Mouse (Mus musculus) midbrain, embryonic 13.5 days (tissue): ENCODE measurements at regions not wholly inside any gene's neighbourhood (a gene's known extent, or its start where the extent isn't known, plus 50 kb on each side); places are given as distances from the start of the nearest gene placed in this dataset.

Experiments used
- ATAC-seq: fragments of 200-750 bp; cut with Nextera tagmentation; 2 replicates; pipeline ENCODE4 v1.8.0; 2017; ENCODE audit warnings: mild to moderate bottlenecking, moderate TSS enrichment, moderate library complexity
- H3K27ac ChIP-seq: fragments of 300-500 bp; sonication (generic); 2 replicates; pipeline ENCODE4 v1.5.1; 2015; ENCODE audit warnings: inconsistent platforms, mild to moderate bottlenecking, moderate library complexity
- H3K27me3 ChIP-seq: fragments of 300-500 bp; sonication (generic); 2 replicates; pipeline ENCODE4 v1.6.1; 2015; ENCODE audit warnings: mild to moderate bottlenecking, inconsistent platforms
- H3K36me3 ChIP-seq: fragments of 300-500 bp; sonication (generic); 2 replicates; pipeline ENCODE4 v1.6.1; 2015; ENCODE audit warnings: mild to moderate bottlenecking, inconsistent platforms
- H3K4me1 ChIP-seq: fragments of 300-500 bp; sonication (generic); replicated peaks from 2 replicates; pipeline ENCODE4 v1.6.1; 2015; ENCODE audit warnings: inconsistent platforms
- H3K4me2 ChIP-seq: fragments of 300-500 bp; sonication (generic); replicated peaks from 2 replicates; pipeline ENCODE4 v1.6.1; 2015; ENCODE audit warnings: moderate library complexity, mild to moderate bottlenecking, inconsistent platforms
- H3K4me3 ChIP-seq: fragments of 300-500 bp; sonication (generic); replicated peaks from 2 replicates; pipeline ENCODE4 v1.5.1; 2015; ENCODE audit warnings: mild to moderate bottlenecking, inconsistent platforms
- H3K9ac ChIP-seq: fragments of 300-500 bp; sonication (generic); replicated peaks from 2 replicates; pipeline ENCODE4 v1.6.1; 2015; ENCODE audit warnings: mild to moderate bottlenecking, inconsistent platforms
- H3K9me3 ChIP-seq: fragments of 300-500 bp; sonication (generic); 2 replicates; pipeline ENCODE4 v1.6.1; 2016; ENCODE audit warnings: mild to moderate bottlenecking, inconsistent platforms
- WGBS: fragments of 180-500 bp; shearing (Covaris S2); methylation state at CpG from one replicate; pipeline ENCODE4 v1.1.7; 2015; 5-methylcytosine and 5-hydroxymethylcytosine counted together

DNA sequence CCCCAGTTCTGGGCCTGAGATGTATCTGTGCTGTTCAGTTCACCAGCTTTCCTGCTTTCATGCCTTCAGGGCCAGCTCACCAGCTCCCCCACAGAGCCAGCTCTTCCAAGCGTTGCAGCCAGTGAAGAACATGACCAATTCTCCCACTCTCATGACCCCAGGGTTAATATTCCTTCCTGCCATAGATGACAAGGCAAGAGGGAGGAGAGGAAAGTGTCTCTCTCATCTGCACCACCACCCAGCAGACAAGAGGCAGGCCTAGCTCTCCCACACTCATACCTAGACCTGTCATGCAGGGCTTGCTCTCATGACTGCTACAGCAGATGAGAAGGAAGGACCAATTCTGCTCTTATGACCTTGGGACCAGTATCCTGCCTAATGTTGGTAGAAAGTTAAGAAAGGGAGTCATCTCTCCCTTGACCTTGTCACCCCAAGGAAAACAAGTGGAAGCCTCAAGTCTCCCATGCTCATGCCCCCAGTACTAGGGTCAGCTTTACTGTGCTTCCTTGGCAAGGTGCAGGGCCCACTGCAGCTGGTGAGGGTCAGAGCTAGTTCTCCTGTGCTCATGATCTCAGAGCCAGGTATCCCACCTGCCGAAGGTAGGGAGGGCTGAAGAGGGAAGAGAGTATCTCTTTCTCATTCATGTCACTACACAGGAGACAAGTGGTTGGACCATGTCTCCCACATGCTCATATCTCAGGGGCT is 404.0 kb downstream of the Elavl2 start:
- H3K9me3 ChIP-seq = no peaks in the 10 kb centered on the region
- no peak overlapping the region for H3K4me3 ChIP-seq
- ATAC-seq = no peak
- no peaks in the 10 kb centered on the region for H3K4me1 ChIP-seq
- 73% methylated on average over 2 of the region's 2 CpGs for WGBS
- no peak overlapping the region for H3K4me2 ChIP-seq
- no peaks in the 10 kb centered on the region for H3K36me3 ChIP-seq
- no peak overlapping the region for H3K27ac ChIP-seq
- no peaks in the 10 kb centered on the region for H3K27me3 ChIP-seq
- H3K9ac ChIP-seq = no peak overlapping the region

- 84% methylated on average over 6 of the region's 6 CpGs for WGBS
- Histone ChIP-seq H3K9ac (no peak overlapping the region), H3K9me3 (no peaks in the 10 kb centered on the region), H3K4me3 (no peak overlapping the region), H3K27ac (no peak overlapping the region), H3K4me2 (no peak overlapping the region), H3K27me3 (no peaks in the 10 kb centered on the region), H3K36me3 (no peaks in the 10 kb centered on the region), H3K4me1 (no peaks in the 10 kb centered on the region)
- no peak for ATAC-seq
Observed at GRCm38 (mm10) chr4:90964658-90965057, 435.9 kb downstream of the Elavl2 start.

GRCm38 (mm10) chr4:90943687-90944385 is 456.7 kb downstream of the Elavl2 start:
- Histone ChIP-seq H3K4me2 (no peak overlapping the region), H3K4me3 (no peak overlapping the region), H3K9ac (no peak overlapping the region), H3K9me3 (no peaks in the 10 kb centered on the region), H3K36me3 (no peaks in the 10 kb centered on the region), H3K27ac (no peak overlapping the region), H3K27me3 (no peaks in the 10 kb centered on the region), H3K4me1 (no peaks in the 10 kb centered on the region)
- ATAC-seq = no peak
- 44% methylated on average over 4 of the region's 4 CpGs for WGBS

GRCm38 (mm10) chr4:90917312-90918107 is 483.1 kb downstream of the Elavl2 start:
- Histone ChIP-seq H3K27me3 (no peaks in the 10 kb centered on the region), H3K4me2 (no peak overlapping the region), H3K9me3 (no peaks in the 10 kb centered on the region), H3K36me3 (no peaks in the 10 kb centered on the region), H3K27ac (no peak overlapping the region), H3K4me3 (no peak overlapping the region), H3K9ac (no peak overlapping the region), H3K4me1 (no peaks in the 10 kb centered on the region)
- no peak for ATAC-seq
- WGBS = 89% methylated on average over 6 of the region's 6 CpGs

GRCm38 (mm10) chr4:90906311-90906710 is 494.3 kb downstream of the Elavl2 start:
- no peak overlapping the region for H3K4me2 ChIP-seq
- WGBS = 88% methylated on average over 1 of the region's 1 CpGs
- no peaks in the 10 kb centered on the region for H3K36me3 ChIP-seq
- no peak overlapping the region for H3K9ac ChIP-seq
- no peaks in the 10 kb centered on the region for H3K27me3 ChIP-seq
- H3K9me3 ChIP-seq = no peaks in the 10 kb centered on the region
- no peak overlapping the region for H3K27ac ChIP-seq
- H3K4me3 ChIP-seq = no peak overlapping the region
- ATAC-seq = no peak
- no peaks in the 10 kb centered on the region for H3K4me1 ChIP-seq

- Histone ChIP-seq H3K9me3 (no peaks in the 10 kb centered on the region), H3K4me1 (no peaks in the 10 kb centered on the region), H3K36me3 (no peaks in the 10 kb centered on the region), H3K4me2 (no peak overlapping the region), H3K27me3 (no peaks in the 10 kb centered on the region), H3K9ac (no peak overlapping the region), H3K4me3 (no peak overlapping the region), H3K27ac (no peak overlapping the region)
- 49% methylated on average over 7 of the region's 7 CpGs for WGBS
- no peak for ATAC-seq
Observed at GRCm38 (mm10) chr4:90868209-90868608, 532.4 kb downstream of the Elavl2 start.

DNA sequence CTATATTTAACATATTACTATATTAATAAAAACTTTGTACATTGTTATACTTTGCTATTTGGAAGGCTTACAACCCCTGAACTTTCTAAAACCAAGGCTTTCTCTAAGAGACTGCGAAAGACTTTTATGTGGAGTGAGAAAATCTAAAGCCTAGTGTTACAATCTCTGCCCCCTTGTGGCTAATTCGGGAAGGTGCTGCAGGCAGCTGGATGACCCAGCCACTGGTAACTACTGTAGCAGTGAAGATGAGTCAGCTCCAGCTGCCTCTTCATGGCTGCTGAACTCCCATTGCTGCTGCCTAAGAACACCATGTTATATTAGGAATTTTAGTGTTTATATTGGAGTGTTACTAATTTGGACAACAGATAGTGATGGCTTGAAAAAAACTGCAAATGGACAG is 539.7 kb downstream of the Elavl2 start:
- Histone ChIP-seq H3K27ac (no peak overlapping the region), H3K4me3 (no peak overlapping the region), H3K4me2 (no peak overlapping the region), H3K9me3 (no peaks in the 10 kb centered on the region), H3K27me3 (no peaks in the 10 kb centered on the region), H3K4me1 (no peaks in the 10 kb centered on the region), H3K9ac (no peak overlapping the region), H3K36me3 (no peaks in the 10 kb centered on the region)
- peak; percentile 43; the same call in 1 of the 2 replicates for ATAC-seq
- WGBS = 37% methylated on average over 2 of the region's 2 CpGs

- Histone ChIP-seq H3K9me3 (no peaks in the 10 kb centered on the region), H3K27ac (no peak overlapping the region), H3K27me3 (no peaks in the 10 kb centered on the region), H3K36me3 (no peaks in the 10 kb centered on the region), H3K4me1 (no peaks in the 10 kb centered on the region), H3K4me2 (no peak overlapping the region), H3K4me3 (no peak overlapping the region), H3K9ac (no peak overlapping the region)
- WGBS = 21% methylated on average over 3 of the region's 3 CpGs
- ATAC-seq = no peak
Observed at GRCm38 (mm10) chr4:90839804-90840203, 560.8 kb downstream of the Elavl2 start.

DNA sequence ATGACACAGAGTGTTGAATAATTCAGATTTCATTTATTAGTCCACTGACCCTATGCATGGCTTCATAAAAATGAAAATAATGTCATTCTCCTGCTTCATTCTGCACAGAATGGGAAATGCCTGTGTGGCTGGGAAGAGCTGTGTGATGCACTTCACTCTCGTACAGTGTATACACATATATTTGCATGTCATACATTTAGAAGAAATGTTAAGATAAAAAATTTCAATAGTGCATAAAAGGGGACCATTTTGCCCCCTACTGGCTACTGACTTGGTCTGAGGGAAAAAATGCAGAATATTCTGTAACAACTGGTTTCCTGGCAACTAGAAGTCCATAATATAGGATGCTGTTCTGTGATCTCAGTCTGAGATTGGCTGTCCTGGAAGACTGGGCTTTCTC is 580.5 kb downstream of the Zfp352 start:
- Histone ChIP-seq H3K36me3 (no peaks in the 10 kb centered on the region), H3K4me1 (no peaks in the 10 kb centered on the region), H3K9me3 (no peaks in the 10 kb centered on the region), H3K9ac (no peak overlapping the region), H3K27me3 (no peaks in the 10 kb centered on the region), H3K4me3 (no peak overlapping the region), H3K4me2 (no peak overlapping the region), H3K27ac (no peak overlapping the region)
- WGBS = 62% methylated on average over 1 of the region's 1 CpGs
- peak; percentile 65 for ATAC-seq

DNA sequence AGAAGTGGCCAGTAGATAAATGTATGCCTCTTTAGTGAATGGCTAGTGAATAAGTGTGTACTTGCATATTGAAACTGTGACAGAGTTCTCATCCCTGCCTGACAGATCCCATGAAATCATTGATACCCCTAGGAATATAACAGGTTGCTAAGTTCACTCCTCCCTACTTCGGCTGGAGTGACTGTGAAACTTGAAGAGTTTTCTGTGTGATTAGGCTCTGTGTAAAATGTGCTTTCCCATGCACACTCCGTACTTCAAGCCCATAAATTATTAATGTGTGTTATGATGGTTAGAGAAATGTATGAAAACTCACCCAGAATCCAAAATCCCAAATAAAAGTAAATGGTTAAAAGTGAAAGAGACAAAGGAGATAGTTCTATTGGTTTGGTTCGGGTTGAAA is 580.0 kb downstream of the Zfp352 start:
- Histone ChIP-seq H3K27me3 (no peaks in the 10 kb centered on the region), H3K36me3 (no peaks in the 10 kb centered on the region), H3K9ac (no peak overlapping the region), H3K4me2 (no peak overlapping the region), H3K4me3 (no peak overlapping the region), H3K27ac (no peak overlapping the region), H3K4me1 (no peaks in the 10 kb centered on the region), H3K9me3 (no peaks in the 10 kb centered on the region)
- 63% methylated on average over 3 of the region's 3 CpGs for WGBS
- ATAC-seq = no peak

DNA sequence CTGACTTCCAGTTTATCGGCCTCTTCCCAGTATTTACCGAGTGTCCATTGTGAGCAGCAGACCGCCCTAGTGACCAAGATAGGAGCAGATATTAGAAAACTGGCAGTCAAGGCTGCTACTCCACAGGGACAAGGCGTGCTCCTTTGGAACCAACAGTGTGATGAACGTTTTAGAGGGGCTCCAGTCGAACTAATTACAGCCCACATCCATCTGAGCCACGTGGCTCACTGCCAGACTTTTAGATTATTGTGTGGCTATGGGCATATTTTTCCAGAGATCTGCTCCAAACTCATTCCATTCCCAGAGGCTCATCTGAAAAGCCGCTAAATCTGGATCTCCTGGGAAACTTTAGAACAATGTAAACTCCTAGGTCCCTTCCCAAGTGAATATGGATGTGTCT is 578.9 kb downstream of the Zfp352 start:
- WGBS = 69% methylated on average over 8 of the region's 8 CpGs
- Histone ChIP-seq H3K9ac (no peak overlapping the region), H3K4me1 (no peaks in the 10 kb centered on the region), H3K27ac (no peak overlapping the region), H3K36me3 (no peaks in the 10 kb centered on the region), H3K27me3 (no peaks in the 10 kb centered on the region), H3K4me2 (no peak overlapping the region), H3K4me3 (no peak overlapping the region), H3K9me3 (no peaks in the 10 kb centered on the region)
- ATAC-seq = 0 out of 2 replicates have a peak, but pooled peaks have one; percentile 30
